Mouse (Mus musculus) adrenal gland, adult 2 months (tissue): ENCODE data around the gene Acat2. TPM values are rescaled to one million over a fixed set of nuclear protein-coding genes. Genes with fewer than 3 reads are reported as not detected.
"Not testable (repeated sequence)": the region's sequence is repeated elsewhere in the genome, so short reads cannot be mapped to it uniquely, and the experiment has no call there.

Experiments
- DNase-seq: peaks from one replicate; pipeline ENCODE4 v3.0.0; 2021
- polyA plus RNA-seq: library from polyadenylated mRNA; depleted of rRNA; stranded (reverse); fragments of >200 nt; gene quantifications from 2 replicates; pipeline ENCODE4 v1.2.3, GENCODE M21; 2012
- total RNA-seq, 2 experiments: library from RNA; stranded (reverse); gene quantifications; 2 replicates each; pipeline ENCODE4 v1.2.3; 2021

The Acat2 gene
- total and polyA plus RNA-seq, 3 experiments, result 20.3 to 139 (median 108) TPM

DNA sequence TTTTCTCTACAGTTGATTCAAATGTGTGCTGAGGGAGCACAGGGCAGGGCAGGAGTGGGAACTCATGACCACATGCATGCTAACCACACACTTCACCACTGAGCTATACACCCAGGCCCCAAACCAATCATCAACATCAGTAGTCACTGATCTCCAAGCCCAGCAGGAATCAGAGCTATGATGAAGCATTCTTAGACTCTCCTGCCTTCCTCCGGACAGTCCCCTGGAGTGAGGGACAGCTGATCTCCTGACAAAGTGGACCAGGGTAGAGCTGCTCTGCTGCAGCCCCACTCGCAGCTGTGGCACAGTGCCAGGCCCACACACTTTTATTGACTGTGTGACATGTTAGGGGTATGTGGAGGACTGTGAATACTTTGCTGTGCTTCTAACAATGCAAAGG, 1.2 kb downstream of the Acat2 start:
- not testable (repeated sequence) for DNase-seq

DNA sequence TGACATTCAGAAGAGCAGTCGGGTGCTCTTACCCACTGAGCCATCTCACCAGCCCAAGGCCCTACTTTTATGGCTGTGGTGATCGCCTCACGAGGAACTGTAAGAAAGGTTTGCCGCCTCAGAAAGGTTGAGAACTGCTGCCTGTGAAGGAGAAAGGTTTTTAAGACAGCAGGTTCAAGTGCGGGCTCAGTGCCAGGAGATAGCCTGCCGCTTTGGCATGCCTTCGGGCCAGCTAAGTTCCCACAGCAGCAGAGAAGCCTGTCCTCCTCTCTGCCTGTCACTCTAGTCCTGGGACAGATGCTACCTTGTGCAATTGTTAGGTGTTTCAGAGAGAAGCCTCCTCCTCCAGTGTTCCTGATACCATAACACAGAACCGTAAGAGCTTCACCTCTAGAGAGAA, 3.9 kb downstream of the Acat2 start:
- DNase-seq, result no peak

DNA sequence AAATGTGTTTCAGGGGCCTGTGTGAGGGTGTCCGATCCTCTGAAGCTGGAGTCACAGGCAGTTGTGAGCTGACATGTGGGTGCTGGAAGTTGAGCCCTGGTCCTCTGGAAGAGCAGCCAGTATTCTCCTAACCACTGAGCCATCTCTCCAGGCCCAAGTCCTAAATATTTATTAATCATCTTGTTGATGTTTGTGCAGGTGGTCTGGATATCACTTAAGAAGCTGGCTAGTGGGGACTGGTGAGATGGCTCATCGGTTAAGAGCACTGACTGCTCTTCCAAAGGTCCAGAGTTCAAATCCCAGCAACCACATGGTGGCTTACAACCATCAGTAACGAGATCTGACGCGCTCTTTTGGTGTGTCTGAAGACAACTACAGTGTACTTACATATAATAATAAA, 10.9 kb downstream of the Acat2 start:
- no peak for DNase-seq

DNA sequence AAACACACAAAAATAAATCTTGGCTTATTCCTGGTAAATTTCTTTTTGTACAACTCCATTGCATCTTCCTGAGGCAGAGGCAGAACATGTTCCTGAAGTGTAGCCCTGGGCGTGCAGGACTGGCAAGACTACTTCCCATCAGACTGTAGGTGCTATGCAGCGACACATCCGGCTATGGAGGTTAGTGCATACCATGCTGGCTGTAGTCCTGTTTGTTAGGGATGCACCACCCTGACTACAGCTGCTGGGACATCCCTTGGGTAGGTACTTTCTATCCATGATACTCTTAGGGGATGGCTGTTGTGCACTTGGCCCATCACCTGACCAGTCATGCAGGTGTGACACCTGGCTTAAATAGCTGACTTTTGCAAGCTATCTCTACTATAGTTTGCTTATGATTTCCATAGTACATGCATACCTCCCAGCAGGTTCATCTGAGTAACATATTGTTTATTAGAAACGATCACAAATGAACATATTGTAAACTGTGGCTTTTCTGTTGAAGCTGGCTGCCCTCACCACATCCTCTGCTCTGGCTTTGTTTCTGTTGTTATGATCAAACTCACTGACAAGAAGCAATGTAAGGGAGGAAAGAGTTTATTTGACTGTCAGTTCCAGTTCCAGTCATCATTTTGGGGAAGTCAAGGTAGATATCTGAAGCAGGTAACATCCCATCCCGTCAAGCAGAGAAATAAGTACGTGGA, 17.9 kb downstream of the Acat2 start:
- no peak for DNase-seq

DNA sequence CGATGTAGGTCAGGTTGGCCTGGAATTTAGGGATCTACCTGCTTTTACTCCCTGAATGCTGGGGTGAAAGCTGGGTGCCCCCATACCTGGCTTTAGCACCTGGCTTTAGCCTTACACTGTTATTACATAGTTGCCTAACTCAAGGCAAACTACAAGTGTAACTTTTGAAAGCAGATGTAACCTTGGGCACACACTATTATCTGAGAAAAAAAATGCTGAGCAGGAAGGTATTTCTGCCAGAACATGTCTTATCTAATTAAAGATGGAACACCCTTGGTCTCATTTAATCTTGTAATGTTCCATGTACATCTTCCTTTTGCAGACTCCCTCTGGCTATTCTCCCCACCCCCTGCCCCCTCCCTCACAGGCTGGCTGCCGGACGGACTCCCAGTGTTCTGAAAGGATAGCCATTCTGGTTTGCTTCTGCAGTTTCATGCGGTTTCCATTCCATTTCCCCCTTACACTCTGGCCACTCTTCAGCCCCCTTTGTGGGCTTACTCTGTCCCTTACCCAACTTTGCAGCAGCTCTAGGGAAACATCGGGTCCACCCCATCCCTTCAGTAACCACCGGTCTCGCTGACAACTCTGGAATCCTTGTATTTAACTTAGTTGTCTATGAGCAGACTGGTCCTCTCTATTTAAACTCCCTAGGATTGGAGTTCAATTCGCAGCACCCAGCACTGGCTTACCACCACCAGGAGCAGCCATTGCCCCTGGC, 18.8 kb downstream of the Acat2 start:
- no peak for DNase-seq

DNA sequence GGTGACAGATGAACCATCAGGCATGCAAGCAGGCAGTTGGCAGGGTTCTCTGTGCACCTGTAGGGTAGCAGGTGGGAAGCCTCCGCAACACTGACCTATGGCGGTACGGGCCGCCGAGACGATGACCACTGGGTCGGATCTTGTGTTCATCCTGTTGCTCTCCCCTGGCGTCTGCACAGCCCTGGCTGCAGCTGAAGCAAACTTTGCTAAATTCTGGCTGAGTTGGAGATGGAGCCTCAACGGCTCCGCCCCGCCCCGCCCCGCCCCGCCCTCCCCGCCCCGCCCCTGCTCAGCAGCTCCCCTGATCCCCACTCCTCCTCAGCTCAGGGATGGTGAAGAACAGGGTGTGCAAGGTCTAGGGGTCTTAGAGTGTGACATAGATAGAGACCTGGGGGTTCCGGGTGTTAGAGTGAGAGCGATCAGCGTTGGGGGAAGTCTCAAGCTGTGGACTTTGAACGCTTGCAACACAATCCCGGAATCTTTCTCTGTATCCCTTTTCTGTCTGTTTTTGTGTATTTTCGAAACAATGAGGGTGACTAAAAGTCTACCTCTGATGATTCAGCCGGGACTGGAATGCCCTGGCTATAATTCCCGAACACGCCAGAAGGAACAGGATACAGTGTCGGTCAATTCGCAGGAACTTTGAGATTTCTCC, 20.3 kb downstream of the Acat2 start, which contains the start of gene Acat3:
Acat3 (minus strand) TSS at position 450 of the 655 bp plus-strand sequence.
- peak; percentile 38 for DNase-seq

DNA sequence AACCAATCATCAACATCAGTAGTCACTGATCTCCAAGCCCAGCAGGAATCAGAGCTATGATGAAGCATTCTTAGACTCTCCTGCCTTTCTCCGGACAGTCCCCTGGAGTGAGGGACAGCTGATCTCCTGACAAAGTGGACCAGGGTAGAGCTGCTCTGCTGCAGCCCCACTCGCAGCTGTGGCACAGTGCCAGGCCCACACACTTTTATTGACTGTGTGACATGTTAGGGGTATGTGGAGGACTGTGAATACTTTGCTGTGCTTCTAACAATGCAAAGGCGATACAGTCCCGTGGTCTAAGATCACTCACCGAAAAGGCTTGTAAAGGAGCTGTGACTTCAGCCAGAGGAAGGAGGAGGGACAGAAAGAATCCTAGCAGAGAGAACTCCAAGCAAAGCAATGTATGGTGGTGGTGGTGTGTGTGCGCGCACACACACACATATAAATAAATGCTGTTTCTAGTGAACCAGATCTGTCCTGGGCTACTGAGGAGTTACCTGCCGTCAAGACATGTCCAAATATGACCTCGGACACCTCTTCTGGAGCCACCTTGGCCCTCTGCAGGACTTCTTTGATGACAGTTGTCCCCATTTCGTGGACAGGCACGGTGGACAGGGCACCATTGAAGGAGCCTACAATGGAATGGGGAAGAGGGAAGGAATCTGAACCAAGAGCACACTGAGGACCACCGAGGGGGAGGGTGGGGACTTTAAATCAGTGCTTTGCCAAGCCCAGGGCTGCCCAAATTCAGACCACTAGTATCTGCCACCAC, 21.0 kb downstream of the Acat2 start:
- not testable (repeated sequence) for DNase-seq

DNA sequence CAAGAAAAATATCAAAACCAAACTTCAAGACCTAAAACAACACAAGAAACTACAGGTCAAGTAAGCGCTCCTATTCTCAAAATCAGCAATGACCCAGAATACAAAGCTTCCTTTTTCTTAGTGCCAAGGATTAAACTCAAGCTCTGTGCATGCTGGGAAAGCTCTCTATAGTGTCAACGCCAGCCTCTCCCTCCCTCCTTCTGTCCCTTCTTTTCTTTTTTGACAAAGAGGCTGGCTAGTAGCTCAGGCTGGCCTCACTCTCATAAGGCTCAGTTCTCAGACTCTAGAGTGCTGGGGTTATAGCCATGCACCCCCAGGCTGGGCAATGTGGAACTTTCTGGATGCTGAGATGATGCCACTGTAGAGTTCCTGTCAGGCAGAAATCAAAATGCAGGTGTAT, 22.5 kb downstream of the Acat2 start:
- DNase-seq, result no peak

DNA sequence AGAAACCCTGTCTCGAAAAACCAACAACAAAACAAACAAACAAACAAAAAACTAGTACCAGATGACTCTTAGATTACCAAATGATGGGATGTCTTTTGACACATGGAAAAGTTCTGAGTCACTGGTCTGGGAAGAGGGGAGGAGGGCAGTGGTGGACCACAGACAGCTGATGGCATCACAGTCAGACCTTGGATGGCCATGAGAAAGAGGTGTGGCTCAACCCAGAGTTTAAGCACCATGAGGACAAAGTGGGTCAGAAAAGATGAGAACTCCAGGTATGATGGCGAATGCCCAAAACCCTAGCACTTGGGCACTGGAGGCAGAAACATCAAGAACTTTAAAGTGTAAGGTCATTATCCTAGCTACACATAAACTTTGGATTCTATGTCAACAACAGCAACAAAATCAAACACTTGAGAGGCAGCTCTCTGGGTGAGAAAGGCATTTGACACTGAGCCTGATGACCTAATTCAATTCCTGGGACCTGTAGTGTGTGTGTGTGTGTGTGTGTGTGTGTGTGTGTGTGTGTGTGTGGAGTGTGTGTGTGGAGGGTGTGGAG, 23.1 kb downstream of the Acat2 start:
- peak; percentile 20 for DNase-seq

DNA sequence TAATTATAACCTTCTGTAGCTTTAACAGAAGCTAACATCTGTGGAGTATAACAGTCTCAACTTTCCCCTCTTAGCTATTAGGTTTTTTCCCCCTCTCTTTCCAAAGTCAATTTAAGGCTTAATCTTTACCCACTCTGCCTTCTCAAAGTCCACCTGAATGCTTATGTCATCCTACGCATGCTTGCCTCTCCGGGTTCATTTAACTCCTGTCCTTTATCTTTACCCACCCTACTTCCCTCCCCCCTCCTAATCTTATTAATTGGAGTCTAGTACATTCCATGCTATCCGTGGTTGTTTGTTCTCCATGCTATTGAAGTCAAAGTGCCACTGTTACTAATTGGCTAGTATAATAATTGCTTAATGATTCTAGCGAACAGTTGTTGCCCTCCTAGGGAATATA, 24.8 kb downstream of the Acat2 start:
- no peak for DNase-seq

DNA sequence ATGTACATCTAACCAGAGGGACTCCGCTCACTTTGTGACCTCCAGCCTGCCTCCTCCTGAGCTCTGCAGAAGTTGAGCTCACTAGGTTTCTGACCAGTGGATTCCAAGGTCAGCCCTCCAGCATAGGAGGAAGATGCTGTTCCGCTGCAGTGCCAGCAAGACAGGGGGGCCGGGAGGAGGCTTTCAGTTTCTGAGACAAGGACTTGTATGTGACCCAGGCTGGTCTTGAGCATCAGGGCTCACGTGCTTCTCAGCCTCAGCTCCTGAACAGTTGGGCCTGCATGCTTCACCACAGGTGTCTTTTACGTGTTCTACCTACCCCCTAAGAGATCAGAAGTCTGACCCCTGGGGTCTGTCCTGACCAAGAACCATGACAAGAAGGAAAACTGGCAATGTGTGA, 29.0 kb downstream of the Acat2 start:
- DNase-seq, result not testable (repeated sequence)

DNA sequence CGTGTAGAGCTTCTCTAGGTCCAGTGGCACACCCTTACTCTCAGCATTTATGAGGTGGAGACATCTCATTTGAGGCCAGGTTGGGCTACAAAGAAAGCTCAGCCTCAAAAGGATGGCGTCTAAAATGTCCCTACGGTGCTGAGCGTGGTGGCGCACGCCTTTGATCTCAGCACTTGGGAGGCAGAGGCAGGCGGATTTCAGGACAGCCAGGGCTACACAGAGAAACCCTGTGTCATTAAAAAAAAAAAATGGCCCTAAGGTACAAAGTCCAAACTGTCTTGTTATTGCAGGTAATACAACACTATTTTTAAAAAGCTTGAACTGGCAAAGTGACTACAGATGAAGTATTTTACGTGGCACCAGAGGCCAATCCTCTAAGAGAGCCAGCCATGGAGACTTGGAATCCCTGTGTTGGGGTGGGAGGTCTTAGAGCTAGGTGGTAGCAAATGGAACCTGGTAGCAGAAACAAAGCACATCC, 34.8 kb downstream of the Acat2 start:
- no peak for DNase-seq

DNA sequence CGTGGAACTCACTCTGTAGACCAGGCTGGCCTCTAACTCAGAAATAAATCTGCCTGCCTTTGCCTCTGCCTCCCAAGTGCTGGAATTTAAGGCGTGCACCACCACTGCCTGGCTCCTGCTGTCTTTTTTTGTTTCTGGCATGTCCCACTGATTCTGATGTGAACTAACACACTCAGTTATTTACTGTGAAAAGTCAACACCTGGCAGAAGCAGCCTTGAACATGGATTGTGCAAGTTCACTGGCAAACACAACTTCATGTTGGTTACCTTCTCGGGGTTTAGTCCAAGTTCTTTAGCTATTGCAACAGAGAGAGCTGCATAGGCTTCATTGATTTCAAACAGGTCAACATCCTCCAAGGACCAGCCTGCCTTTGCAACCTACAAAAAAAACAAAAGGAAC, 35.5 kb downstream of the Acat2 start:
- DNase-seq, result peak; percentile 26

DNA sequence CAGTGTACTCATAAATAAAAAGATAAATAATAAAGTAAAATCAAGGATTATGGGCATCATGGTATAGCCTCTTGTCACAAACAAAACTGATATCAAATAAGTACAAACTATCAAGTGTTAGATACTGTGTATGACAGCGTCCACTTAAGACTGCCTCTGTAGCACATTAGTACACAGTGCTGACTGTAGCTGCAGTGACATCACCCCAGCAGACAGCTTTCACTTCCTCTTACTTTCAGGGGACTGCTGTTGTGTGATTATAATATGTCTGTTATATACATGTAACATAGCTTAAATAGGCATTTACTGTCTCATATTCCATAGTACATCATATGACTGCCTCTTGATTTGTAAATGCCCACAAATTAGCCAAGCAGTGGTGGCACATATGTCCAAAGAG, 39.5 kb downstream of the Acat2 start:
- DNase-seq, result no peak

DNA sequence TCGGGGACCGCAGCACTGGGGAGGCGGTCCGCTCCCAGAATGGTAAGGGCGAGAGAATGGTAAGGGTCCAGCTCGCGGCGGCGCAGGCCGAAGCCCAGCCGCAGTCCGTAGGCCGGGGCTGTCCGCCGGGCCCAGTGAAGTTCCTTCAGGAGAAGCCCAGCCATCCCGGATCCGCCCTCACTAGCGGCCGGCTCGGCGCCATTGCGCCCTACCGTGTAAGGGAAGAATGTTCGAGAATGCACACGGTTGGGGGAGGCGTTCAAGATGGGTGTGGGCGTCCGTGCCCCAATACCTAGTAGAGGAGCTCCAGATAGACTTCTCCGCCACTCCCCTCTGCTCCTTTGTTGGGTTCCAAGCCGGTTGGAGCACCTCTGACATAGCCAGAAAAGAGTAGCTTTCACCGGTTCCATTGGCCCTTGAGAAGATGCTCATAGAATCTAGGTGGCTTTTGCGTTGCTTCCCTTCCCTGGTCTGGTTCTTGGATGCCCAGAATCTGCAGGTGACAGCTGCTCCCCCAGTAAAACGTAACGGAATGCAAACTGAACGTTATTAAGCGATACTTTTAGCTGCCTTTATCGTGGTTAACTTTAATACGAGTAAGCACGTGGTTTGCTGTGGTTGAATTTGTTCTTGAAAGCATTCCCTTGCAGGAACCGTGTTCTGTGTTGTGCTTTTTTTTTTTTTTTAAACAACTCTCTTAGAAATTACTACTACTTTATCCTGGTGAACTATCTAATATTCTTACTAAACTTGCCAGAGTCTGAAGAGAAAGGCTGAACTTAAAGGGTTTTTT, 43.8 kb downstream of the Acat2 start:
- no peak for DNase-seq

DNA sequence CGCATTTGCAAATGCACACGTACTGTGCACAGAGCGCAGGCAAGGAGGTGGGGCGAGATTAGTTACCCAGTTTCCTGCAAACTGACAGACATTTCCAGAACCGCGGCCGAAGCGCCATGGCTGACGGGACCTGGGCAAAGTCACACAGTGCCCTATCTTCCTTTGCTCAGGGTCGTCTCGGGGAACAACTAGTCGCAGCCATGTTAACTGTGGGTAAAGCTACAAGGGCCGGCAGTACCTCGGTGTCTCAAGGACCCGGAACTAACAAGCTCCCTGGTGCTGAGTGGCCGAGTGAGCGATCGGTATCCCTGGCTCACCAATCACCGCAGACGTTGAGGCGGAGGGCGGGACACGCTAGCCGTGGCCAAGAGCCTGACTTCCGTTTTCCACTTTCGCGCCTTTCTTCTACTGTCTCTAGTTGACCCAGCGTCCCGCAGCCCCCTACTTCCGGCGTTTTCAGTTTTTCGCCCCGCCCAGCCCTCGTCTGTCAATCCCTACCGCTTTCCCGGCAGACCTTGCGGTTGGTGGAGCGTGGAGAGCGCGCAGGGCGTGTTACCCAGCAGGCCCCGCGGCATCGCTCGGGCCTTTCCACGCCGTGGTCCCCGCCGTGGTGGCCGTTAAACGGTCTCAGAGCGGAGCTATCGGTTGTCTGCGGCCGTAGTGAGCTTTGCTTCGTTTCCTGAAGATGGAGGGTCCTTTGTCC, 44.5 kb downstream of the Acat2 start, which contains the start of gene Mrpl18:
Mrpl18 (minus strand) TSS at position 465 of the 703 bp plus-strand sequence.
- DNase-seq, result peak; percentile 100

DNA sequence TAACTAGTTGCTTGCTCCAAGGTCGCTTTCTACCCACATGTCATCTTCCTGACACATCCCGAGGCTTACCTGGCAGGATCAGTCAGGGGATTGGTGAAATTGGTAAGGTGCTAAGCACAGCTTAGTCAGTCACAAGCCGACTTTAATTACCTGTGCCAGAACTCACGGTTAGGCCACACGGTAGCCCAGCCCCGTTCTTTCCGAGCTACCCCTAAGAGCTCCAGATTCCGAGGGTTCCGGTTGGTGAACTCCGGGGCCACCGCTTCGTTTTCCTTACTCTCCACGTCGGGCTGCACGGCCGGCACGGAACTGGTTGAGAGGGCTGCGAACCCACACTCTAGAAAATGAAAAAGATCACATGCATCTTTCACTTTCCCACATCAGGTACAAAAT, 45.1 kb downstream of the Acat2 start, which contains the start of gene Tcp1:
Tcp1 (plus strand) TSS at position 214 of the 393 bp plus-strand sequence.
- no peak for DNase-seq

DNA sequence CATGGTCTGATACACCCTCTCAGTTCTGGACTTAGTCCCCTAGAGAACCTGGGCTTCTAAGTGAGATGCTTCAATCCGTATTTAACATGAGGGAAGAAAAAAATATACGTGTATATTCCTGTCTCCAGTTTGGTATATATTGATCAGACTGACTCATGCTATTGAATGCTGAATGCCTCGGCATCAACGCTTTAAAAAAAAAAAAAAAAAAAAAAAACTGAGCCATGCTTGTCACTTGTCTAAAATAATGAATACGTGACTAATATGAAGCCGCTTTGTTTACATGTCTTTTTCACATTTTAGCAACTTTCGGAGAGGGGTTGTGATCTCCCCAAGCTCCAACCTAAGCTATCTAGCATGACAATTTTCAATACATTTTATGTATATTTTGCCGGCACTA, 50.2 kb downstream of the Acat2 start:
- DNase-seq, result no peak

DNA sequence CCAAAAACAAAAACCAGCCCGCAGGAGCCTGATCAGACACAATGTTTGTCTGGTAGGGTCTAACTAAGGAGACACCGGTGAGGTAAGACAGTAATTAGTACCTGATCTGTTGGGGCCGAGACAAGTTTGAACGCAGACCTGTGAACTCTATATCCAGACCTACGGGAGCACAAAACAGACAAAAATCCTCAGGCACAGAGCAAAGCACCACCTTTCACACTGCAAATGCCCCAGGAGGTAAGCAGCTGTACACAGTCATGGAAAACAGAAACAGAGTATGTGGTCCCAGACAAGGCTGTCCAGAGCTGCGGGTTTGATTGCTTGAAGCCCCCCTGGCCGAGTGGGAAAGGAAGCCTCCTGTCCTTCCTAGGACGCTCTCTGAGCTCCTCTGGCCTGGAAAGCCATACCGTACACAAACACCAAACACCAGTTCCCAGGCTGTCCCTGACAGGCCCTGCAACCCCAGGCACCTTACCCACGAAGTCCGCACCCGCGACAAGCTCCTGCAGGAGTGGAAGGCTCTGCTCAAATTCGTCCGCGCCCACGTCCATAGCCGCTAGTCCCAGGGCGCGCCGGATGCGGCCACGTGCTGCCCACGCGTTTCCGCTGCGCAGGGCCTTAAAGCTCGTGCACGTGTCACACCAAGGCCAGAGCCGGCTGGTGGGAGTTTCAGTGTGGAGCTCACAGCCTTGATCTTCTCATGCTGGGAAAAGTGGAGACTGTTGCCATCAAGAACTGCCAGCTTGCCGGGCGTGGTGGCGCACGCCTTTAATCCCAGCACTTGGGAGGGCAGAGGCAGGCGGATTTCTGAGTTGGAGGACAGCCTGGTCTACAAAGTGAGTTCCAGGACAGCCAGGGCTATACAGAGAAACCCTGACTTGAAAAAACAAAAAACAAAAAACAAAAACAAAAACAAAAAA, 50.9 kb downstream of the Acat2 start, which contains the start of gene Pnldc1:
Pnldc1 (minus strand) TSS at position 870 of the 920 bp plus-strand sequence.
- peak; percentile 33 for DNase-seq
